Mouse (Mus musculus): ENCODE measurements around the gene Zfp652. TPM values are rescaled to one million over a fixed set of nuclear protein-coding genes. Genes with fewer than 3 reads are reported as not detected.
A peak's percentile ranks its signal among the peaks of the same experiment; 100 is the strongest.

Gene Zfp652
- total RNA-seq, 2 experiments from 2014 or later, result 50.8 to 53.1 TPM

GRCm38 (mm10) chr11:95795582-95795981 lies 83.1 kb downstream of the Zfp652 start:
- no peak for DNase-seq
- intact Hi-C loops (cut with DNase I), result no loop called here

GRCm38 (mm10) chr11:95805010-95805409 lies 92.5 kb downstream of the Zfp652 start:
- no peak for DNase-seq
- intact Hi-C loops (cut with DNase I), result no loop called here

GRCm38 (mm10) chr11:95805527-95805926 lies 93.1 kb downstream of the Zfp652 start:
- intact Hi-C loops (cut with DNase I), result no loop called here
- DNase-seq, result no peak

GRCm38 (mm10) chr11:95807884-95808283 lies 95.4 kb downstream of the Zfp652 start:
- intact Hi-C loops (cut with DNase I), result no loop called here
- DNase-seq, result no peak

GRCm38 (mm10) chr11:95808448-95809011 lies 96.1 kb downstream of the Zfp652 start:
- intact Hi-C loops (cut with DNase I), result no loop called here
- DNase-seq, result no peak

GRCm38 (mm10) chr11:95809603-95810002 lies 97.1 kb downstream of the Zfp652 start:
- intact Hi-C loops (cut with DNase I), result no loop called here
- no peak for DNase-seq

- intact Hi-C loops (cut with DNase I), result no loop called here
- DNase-seq, result no peak
These were observed 98.4 kb downstream of the Zfp652 start for GRCm38 (mm10) chr11:95810828-95811227.

GRCm38 (mm10) chr11:95811741-95812140 lies 99.3 kb downstream of the Zfp652 start:
- intact Hi-C loops (cut with DNase I), result no loop called here
- no peak for DNase-seq

GRCm38 (mm10) chr11:95812224-95812623 lies 99.8 kb downstream of the Zfp652 start:
- intact Hi-C loops (cut with DNase I), result no loop called here
- DNase-seq, result no peak

GRCm38 (mm10) chr11:95814101-95814500 lies 101.6 kb downstream of the Zfp652 start:
- intact Hi-C loops (cut with DNase I), result no loop called here
- DNase-seq, result no peak

GRCm38 (mm10) chr11:95814857-95815256 lies 102.4 kb downstream of the Zfp652 start:
- DNase-seq, result no peak
- intact Hi-C loops (cut with DNase I), result no loop called here

GRCm38 (mm10) chr11:95815412-95815811 lies 102.9 kb downstream of the Zfp652 start:
- intact Hi-C loops (cut with DNase I), result no loop called here
- no peak for DNase-seq

- intact Hi-C loops (cut with DNase I), result no loop called here
- no peak for DNase-seq
These were observed 106.7 kb downstream of the Zfp652 start for GRCm38 (mm10) chr11:95819138-95819537.

GRCm38 (mm10) chr11:95821511-95821910 lies 109.0 kb downstream of the Zfp652 start:
- intact Hi-C loops (cut with DNase I), result no loop called here
- DNase-seq, result no peak

GRCm38 (mm10) chr11:95822437-95822836 lies 110.0 kb downstream of the Zfp652 start:
- no peak for DNase-seq
- intact Hi-C loops (cut with DNase I), result no loop called here

- intact Hi-C loops (cut with DNase I), result no loop called here
These were observed 111.8 kb downstream of the Zfp652 start, which contains the start of gene Phospho1 for GRCm38 (mm10) chr11:95824071-95824876. TSS of gene Phospho1 (plus strand) at chr11:95824499.

GRCm38 (mm10) chr11:95824877-95825243 lies 112.4 kb downstream of the Zfp652 start:
- peak; percentile 54 for DNase-seq
- intact Hi-C loops (cut with DNase I), result no loop called here

More at GRCm38 (mm10) chr11:95824071-95824876, 111.8 kb downstream of the Zfp652 start, which contains the start of gene Phospho1:
- DNase-seq, result peak; percentile 92

GRCm38 (mm10) chr11:95825625-95826024 lies 113.2 kb downstream of the Zfp652 start:
- intact Hi-C loops (cut with DNase I), result loop anchor here (2.0 kb wide), 1 partner anchor 31 kb away; no protein-coding TSS in a partner anchor
- DNase-seq, result no peak

- DNase-seq, result no peak
- intact Hi-C loops (cut with DNase I), result loop anchor here (2.0 kb wide), 1 partner anchor 30 kb away; no protein-coding TSS in a partner anchor
These were observed 114.1 kb downstream of the Zfp652 start for GRCm38 (mm10) chr11:95826317-95827167.

- DNase-seq, result no peak
- intact Hi-C loops (cut with DNase I), result loop anchor here (2.0 kb wide), 1 partner anchor 30 kb away; no protein-coding TSS in a partner anchor
These were observed 114.6 kb downstream of the Zfp652 start for GRCm38 (mm10) chr11:95827168-95827447.

GRCm38 (mm10) chr11:95827464-95828085 lies 115.1 kb downstream of the Zfp652 start:
- intact Hi-C loops (cut with DNase I), result loop anchor here (2.0 kb wide), 1 partner anchor 29 kb away; no protein-coding TSS in a partner anchor
- DNase-seq, result peak; percentile 64
